Mouse (Mus musculus) kidney, adult 2 months (tissue): ENCODE results near the gene Prx.

Source experiments
- CTCF ChIP-seq: fragments of 200-500 bp; conservative IDR thresholded peaks from 2 replicates; pipeline ENCODE4 v1.5.1; 2011; ENCODE audit warnings: low read depth, mild to moderate bottlenecking, control low read depth, low read length, moderate library complexity, mixed read lengths; ENCODE audit not compliant: insufficient read depth, insufficient read length
- POLR2A ChIP-seq: fragments of 200-500 bp; IDR thresholded peaks from one replicate; pipeline ENCODE4 v1.6.1; 2011; ENCODE audit warnings: low read depth, low read length, control low read depth

- TF ChIP-seq POLR2A (no peak), CTCF (no peak)
These were observed 11.7 kb downstream of the Prx start for GRCm38 (mm10) chr7:27510809-27511208.
